Mouse (Mus musculus) right cerebral cortex, postnatal 36 days (tissue): Measurements from ENCODE around the gene Mical3.

Source experiments
- DNase-seq, 2 experiments: peaks; one replicate each; pipeline ENCODE4 v3.0.0; 2022; ENCODE audit warnings: low spot score in 2 of 2, mixed read lengths in 1 of 2

Gene Mical3

DNA sequence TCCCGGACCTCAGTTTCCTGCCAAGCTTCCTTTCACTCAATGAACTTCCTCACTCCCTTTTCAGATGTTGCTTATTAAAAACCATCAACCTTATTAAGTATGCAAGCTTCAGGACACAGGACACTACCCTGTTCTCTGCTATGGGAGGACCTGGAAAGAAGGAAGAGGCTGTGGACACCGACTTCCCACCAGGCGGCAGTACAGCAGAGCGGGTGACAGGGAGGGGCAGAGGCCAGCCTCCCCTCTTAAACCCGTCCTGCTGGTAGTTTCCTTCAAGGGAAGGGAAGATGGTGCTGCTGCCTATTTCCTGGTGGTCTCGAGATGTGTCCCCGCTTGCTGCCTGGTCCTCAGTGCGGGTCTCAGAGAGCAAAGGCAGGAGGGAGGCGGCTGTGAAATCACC lies 117.0 kb downstream of the Mical3 start:
- no peak for DNase-seq

DNA sequence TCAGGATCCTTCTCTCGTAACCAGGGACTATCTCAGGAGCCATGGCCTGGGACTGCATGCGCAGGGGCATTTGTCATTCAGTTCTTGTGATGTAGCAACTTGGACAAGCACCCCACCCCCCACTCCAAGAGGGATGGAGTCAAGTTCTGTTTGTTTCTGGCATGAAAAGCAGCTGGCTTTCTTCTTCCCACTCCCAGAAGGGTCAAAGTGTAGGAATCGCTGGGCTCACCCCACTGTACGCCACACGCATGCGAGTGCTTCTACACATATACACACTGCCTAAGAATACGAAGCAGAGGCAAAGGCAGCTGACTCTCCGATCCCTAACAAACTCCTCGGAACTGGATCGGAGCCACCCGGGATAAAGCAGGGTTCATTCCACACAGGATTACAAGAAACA lies 119.1 kb downstream of the Mical3 start:
- DNase-seq = no peak

DNA sequence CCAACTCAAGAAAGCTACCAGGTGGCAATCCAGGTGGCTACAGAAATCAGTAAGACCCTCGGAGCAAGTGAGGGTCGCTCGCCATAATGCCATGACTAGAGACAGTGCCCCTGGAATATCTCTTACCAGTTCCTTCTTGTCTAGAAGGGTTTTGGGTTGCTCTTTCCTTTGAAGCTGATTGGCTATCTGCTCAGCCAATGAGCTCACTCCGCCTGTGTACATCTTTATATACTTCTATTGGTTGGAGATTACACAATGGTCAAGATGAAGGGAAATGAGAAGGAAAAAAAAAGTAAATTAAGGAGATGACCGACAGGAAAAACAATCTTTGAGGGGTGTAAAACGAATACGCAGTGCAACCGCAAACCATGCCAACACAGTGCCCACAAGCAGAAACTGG lies 121.1 kb downstream of the Mical3 start:
- no peak for DNase-seq

DNA sequence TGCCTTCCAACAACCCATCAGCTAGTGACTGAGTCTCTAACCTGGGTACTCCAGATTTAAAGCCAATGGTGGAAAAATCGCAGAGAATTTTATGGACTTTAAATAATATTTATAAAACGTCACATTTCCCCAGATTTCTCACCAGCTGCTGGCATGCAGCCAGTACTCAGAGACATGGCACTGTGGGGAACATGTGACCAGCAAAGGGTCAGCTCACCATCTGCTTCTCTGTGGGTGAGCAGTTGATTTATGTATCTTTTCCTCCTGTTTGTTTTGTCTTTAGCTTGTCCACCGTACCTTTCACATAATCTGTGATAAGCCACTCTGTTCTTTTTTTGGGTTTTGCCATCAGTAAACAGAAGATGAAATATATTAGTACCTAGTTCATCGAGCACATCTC lies 125.8 kb downstream of the Mical3 start:
- no peak for DNase-seq

DNA sequence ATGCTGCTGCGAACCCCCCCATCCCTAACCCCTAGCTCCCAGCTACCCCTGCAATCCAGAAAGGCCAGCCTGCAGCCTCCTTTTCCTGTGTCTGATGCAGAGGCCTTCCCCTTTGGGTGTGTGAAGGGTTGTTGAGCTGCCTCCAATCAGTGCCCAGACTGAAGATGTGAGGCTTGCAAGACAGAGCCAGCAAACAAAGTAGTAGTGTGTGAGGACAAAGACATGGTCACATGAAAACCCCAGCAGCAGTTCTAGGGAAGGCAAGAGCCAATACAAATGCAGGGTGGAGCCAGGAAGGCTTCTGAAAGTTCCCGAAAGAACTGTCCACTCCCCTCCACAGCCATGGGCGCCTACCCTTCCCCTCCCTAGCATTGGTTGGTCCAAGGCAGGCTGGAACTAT lies 127.8 kb downstream of the Mical3 start:
- no peak for DNase-seq

DNA sequence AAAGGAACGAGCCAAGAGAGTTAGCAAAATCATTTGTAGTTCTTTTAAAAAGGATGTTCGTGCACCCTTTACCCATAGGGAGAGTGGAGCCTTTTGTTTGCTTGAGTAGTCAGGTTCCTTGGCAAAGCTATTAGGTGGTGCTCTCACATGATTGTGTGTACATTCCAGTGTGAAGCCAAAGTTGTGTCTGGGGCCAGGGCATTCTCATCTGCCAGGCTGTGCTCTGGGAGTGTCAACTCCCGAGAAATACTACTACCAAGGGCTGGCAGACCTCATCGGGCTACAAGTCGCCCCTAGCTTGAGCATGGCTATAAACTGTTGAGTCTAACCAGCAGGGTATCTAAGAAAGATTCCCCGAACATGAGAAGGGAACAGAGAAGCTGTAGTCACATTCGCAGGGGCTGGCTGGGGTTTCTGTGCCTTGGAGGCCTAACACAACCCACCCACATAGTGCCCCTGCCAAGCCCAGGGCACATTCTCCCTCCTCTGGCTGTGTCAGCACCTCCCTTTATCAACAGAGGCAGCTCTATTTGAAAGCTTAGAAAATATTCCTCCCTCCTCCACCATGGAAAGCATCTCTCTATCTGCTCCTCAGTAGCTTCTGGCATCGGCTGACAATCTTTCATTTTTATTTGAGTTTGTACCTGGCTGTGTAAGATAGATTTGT lies 130.8 kb downstream of the Mical3 start:
- DNase-seq = no peak

DNA sequence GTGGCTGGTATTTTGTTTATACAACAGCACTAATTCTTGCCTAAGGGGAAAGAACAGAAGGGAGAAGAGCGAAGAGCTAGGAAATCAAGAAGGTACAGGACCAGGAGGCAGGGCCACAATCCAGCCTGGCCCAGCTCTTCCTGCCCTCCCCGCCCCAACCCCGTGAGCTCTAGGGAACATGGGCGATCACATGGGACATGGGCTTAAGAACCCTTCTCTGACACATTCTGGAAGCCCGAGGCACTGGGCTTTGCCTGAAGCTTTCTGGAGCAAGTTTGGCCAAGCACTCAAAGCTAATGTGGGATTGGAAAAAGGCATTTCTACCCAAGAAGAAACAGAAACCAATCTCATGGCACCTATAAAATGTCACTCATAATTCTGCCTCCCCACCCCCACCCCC lies 131.7 kb downstream of the Mical3 start:
- no peak for DNase-seq

DNA sequence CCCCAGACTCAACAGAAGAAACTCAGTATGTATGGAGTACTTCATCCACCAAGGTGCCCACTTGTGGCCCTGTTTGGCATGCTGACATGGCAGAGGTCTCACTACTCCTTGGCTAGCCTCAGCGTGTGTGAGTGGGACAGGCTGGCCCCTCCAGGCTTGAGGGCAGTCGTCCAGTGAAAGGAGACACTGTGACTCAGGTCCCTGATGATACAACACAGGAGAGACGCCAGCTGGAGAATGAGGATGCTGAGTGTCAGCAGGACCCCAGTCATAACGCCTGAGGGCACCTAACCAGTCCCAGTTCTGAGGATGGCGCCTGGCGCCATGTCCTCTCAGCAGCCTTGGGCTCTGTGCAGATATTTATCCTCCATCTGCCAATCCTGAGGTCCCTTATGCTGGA lies 134.2 kb downstream of the Mical3 start:
- DNase-seq = no peak

DNA sequence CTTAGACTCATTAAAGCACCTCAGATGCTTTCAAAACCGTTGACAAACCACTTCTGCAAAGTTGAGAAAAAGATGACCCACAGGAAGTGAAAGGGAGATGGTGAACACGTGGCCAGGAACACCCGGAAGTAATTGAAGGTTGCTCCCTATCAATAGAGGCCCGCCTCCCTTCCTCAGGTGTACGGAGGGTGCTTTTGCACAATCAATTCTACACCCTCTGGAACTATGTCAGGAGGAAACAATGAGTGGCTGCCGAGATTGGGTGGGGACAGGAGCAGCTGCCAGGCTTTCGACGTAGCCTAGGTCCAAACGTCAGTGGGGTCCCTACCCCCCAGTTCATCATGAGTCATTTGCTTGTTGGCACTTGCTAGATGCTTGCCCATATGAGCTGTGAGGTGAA lies 135.3 kb downstream of the Mical3 start:
- no peak for DNase-seq

DNA sequence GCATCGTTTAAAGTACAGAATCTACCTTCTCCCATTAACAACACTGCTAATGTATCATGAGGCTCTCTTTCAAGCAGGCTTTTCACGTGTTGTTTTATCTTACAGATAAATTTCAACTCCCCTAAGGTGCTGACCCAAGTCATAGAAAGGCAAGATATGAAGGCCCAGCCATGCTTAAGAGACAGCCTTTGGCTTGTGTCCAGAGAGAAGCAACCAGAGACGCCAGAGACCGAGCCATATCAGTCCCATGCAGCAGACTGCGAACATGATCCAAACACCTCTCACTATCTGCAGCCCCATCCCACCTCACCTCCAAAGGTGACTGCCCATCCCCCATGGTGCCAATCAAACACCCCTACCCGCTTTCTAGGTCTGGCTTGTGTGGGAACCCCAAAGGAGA lies 138.9 kb downstream of the Mical3 start:
- no peak for DNase-seq

DNA sequence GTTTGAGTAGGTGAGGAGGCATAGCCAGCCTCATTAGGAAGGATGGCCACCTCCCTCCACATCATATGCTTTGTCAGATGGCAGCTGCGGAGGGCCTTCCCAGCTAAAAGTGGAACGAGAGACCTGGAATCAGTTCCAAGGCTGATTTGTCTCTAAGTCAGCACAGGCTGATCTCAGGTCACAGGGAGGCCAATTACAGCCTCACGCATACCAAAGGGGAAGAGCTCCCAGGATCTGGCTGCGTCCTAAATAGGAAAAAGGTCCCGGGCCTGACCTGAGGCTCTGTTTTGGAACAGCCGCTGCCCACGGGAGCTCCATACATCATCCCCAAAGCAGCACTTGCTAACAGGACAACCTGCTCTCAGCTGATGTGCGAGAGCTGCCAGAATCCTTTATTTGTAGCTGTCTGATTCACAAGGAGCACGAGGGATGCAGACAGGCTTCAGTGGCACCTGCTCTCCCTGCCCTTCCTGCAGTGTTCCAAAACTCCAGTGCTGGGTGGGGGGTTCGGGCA lies 143.2 kb downstream of the Mical3 start:
- DNase-seq = peak; percentile 28 to 62

DNA sequence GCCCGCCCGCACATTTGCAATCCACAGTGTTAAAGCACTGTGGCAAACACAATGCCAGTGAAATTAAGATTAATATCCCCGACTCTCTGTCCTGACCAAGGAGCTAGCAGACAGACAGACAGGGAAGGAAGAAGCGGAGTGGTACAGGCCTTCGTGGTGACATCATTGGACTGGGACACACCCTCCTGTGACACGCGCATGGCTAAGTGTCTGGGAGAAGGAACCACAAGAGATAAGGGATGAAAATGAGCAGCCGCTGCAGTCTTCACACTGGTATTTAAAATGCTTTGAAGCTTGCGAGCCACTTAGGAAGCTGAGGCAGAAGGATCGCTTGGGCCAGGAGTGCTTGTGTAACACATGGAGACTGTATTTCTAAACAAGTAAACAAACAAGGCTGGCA lies 143.6 kb downstream of the Mical3 start:
- no peak for DNase-seq

DNA sequence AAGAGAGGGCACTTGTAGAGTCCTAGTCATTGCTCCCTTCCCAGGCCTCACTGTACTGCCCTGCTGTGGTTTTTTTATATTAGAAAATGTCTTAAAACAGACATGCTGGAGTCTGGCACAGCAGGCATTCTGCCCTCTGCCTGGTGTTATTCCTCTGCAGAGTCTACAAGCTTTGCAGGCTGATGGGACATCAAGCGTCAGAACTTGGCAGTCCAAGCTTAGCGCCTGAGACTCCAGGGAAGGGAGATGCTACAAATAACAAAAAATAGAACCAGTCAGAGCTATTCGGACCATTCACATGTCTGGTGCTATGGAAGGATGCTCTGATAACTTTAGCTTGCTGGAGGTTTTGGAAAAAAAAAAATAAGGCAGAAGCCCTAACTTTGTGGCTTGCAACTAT lies 144.6 kb downstream of the Mical3 start:
- DNase-seq = no peak

DNA sequence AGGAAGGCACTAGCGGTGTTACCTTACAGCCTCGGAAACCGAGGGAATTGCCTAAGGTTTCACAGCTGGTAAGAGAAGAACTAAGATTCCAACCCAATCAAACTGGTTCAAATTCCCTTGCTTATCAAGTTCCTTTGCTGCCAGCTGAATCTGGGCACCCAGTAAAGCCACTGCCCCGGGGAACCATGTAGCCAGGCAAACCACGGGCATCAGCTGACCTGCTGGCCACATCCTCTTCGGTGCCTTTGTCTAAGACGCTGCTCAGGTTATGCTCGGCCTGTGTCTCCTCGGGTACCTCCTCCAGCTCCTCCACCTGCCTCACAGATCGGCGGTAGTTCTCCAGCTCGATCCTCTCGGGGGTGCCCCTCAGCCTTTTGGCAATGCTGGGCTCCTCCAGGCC lies 148.5 kb downstream of the Mical3 start:
- no peak for DNase-seq

DNA sequence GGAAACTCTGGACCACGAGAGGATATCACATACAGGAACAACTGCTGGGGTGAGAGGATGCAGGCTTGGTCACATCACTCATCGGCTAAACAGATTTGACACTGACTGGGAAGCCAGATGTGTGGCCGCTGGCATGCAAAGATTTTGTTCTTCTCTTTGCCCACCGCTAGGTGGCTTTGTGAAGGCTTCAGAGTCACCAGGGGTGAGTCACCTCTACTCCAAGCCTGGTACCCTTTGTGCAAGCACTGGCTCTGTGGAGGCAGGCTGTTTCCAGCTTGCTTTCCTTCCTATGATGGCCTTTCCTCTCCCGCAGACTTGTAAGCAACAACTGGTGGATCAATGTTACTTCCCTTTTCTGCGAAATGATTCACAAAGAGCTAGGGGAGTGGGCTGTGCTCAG lies 149.3 kb downstream of the Mical3 start:
- no peak for DNase-seq

DNA sequence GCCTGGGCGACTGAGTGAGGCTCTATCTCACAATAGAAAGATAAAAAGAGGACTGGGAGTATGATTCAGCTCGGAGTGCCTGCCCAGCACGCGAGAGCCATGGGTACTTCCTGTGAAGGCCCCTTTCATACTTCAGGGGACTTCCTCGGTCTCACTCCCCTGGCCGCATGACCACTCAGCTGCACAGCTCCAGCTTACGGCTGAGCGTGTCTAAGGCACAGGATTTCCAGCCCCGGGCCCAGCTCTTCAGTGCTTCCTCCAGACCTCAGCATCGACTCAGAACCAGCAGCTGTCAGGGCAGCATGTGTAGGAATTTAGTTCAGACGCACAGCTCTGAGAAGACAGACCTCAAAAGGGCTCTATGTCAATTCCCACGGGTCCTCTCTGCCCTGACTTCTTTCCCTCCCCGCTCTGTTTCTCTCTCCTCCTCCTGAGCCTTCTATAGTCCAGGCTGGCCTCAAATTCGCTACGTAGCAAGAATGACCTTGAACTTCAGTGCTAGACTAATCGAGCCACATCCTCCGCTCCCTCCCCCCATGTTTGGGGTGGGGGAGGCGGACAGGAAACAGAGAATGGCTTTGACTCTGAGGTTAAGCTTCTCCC lies 152.7 kb downstream of the Mical3 start:
- DNase-seq = no peak

DNA sequence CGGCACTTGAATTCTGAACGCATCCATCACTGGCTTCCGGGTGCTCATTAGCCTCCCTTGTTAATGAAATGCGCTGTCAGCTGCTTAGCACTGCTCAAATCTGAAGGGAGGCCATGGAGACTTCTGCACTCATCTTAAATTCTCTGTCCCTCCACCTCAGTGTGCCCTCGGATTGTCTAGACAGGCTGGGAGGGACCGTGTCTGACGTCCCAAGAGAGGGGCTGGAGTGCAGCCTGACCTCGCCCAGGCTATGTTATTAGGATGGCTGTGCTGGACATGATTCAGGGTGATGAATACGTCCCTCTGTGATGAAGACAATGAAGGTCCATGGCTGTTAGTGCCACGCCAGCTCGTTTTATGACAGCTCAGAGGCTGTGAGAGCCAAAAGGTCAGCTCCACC lies 153.8 kb downstream of the Mical3 start:
- no peak for DNase-seq

DNA sequence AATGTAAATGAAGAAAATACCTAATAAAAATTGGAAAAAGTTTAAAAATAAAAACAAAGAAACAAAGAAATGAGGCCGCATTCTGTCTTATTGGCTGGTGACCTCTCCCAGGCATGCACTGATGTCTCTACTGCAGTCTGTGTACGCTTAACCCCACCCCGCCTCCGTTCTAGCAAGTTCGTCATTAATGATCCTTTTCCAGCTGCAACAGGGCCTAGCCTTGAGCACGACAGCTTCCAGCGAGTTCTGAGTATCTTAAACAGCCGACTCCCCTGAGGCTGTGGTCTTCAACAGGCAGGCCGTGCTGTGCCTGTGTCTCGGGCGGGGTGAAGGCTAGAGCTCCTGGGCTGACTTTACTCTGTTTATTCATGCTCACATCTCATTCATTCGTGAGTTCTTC lies 154.7 kb downstream of the Mical3 start:
- DNase-seq = no peak

DNA sequence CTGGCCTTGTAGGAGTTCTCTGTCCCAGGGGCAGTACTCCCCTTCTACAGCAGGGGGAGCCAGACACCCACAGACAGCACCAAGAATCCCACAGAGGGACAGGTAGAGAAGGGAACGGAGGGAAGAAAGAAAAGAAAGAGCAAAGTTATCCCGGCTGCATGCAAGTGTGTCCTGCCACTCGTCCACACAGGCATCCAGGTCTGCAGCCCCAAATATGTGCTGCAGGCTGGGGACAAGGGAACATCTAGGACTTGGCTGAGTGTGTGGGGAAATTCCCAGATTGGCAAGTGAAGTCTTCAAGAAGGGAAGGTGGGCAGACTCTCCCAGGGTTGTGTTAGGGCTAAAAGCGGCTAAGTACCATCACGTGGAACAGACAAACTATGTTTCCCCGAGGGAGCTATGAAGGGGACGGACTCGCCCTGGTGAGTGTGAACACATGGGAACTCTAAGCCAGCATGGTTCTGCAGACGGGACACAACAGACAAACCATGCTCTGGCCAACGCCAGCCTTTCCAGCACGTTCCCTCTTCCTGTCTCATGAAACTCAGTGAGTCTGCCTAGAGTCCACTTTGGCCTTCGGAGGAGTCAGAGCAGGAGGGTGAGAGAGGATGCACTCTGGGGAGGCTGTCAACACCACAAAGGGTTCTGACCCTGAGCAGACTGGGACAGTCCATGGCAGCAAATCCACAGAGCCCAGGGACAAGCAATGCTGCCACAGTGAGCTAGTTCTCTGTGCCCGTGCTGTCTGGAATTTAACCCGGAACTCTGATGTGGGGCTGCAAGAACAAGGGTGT lies 158.8 kb downstream of the Mical3 start:
- DNase-seq = peak; percentile 74 to 77

DNA sequence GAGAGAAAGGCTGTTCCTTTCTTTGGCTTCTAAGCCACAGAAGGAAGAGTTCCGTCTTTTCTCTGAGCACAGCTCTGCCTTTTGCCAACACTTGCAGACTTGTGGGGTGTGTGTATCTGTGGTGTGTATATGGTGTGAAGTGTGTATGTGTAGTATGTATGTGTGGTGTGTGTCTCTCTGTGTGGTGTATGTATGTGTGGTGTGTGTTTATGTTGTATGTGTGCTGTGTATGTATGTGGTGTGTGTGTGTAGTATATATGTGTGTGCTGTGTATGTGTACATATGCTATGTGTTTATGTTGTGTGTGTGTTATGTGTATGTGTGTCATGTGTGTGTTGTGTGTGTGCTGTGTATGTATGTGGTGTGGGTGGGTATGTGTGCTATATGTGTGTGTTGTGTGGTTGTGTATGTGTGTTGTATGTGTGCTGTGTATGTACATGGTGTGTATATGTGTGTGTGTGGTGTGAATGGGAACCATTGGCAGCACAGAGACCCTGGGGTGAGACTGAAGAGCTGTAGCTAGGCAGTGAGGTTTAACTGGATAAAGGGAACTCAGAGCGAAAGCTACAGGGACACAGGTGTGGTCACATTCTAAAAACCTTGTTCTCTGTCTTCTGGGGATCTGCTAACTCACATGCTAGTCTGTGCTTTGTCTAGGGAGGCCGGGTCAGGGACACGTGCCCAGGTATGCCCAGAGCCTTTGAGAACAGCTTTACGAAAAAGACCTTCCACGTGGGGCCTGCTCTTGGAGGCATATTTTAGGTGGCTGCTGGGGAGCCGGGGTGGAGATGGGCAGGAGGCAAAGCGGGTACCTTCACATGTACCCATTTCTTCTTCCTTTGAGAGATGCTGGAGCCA lies 159.6 kb downstream of the Mical3 start:
- no peak for DNase-seq

DNA sequence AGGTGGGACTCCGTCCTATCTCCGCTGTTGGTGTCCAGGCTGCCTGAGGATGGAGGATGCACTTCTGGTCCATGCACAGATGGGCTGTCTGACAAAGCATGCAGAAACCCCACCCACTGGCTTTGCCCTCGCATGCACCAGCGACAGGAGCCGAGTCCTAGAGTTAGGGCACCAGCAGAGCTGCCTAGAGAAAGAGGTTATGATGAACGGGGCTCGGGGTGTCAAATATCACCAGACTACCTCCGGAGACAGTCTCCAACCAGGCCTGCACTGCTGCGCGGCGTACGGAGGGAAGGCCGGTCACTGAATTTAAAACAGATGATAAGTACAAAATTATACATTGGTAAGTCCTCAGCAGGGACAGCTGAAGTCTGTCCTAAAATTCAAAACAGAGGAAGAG lies 165.0 kb downstream of the Mical3 start:
- DNase-seq = no peak

DNA sequence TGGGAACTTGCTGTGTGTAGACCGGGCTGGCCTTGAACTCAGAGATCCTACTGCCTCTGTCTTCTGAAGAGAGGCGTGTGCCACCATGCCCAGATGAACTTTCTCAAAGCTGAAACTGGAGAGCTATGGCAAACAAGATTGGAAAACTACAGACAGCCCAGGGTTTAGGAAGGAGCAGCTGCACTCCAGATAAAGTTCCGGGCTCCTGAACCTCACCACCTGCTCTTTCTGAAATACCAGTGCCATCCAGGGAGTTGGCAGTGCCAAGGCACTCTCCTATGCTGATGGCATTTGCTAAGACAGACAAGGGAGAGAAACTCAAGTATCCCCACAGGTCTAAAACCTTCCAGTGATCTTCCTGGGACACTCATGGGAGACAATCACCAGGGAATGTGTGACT lies 166.6 kb downstream of the Mical3 start:
- no peak for DNase-seq
